7 mouse cellular contexts compared by ENCODE assay signal in the genomic region with DNA sequence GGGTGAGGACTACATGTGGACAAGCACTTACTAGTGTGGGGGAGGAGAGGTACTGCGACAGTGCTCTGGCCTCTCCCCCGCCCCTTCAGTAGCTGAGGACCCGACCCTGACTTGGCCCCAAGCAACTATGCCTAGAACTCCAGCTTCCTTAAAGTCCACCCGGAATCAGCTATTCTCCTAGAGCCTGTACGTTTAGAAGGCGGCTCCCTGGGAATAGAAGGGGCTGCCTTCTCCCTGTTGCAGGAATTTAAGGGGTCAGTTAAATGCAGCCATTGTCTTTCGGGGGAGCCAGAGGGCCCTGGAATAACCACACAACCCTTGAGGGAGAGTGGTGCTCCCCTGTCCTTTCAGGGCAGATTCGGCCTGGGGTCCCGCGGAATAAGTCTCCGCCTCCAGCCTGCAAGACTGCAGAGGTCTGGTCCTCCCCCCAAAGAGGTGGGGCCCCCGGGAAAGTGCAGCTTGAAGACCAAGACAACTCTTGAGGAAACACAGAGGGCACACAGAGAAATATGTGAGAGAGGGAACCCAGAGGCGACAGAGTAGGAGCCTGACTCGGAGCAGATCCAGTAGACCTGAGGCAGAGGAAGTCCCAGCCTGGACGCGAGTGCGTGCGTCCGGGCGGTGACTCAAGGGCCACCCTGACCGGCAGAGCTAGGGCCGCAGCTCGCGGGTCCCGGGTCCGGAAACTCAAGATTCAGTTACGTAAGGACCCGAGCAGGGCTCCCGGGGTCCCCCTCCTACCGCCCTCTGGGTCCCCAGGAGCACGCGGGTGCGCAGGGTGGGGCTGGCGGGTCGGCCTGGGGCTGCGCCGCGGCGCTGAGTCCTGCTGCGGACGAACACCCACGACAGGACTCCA. TPM values are rescaled to one million over a fixed set of nuclear protein-coding genes. Genes with fewer than 3 reads are reported as not detected.
DNase-seq lines count a peak whose midpoint lies in the region; ATAC-seq and TF ChIP-seq lines count a peak whose summit lies in the region.

Gene Gm10300 (plus strand): TSS at position 621 of the 856 bp plus-strand sequence.

- DNase-seq in G1E (ENCODE audit: low spot score), result peak; percentile 48
- peak; percentile 57 for DNase-seq in hindbrain, embryonic 10.5 days (ENCODE audit: low spot score)
- peak; percentile 95 for DNase-seq in midbrain, embryonic 11.5 days (ENCODE audit: low spot score, missing footprints)

- no peaks in the 10 kb centered on the region for H3K27me3 ChIP-seq in G1E (ENCODE audit: insufficient read depth, low read length)
- H3K27me3 ChIP-seq in forebrain, embryonic 16.5 days (replicated peaks; ENCODE audit: control insufficient read depth, insufficient read depth, low read length), result peaks cover 35% of the 10 kb centered on the region
- H3K27me3 ChIP-seq in hindbrain, embryonic 10.5 days (ENCODE audit: insufficient read depth, poor library complexity, severe bottlenecking), result peaks cover 59% of the 10 kb centered on the region
- peaks cover 21% of the 10 kb centered on the region for H3K27me3 ChIP-seq in limb, embryonic 12.5 days
- H3K27me3 ChIP-seq in midbrain, embryonic 11.5 days (ENCODE audit: control insufficient read depth, insufficient read depth, low read length), result peaks cover 17% of the 10 kb centered on the region
- no peaks in the 10 kb centered on the region for H3K27me3 ChIP-seq in stomach, embryonic 16.5 days (ENCODE audit: control insufficient read depth, insufficient read depth, low read length)

- TF ChIP-seq POLR2A in bone marrow macrophage, adult 2 months (IDR thresholded peaks at IDR 0.05; ENCODE audit: borderline replicate concordance, low read depth, low read length), result no peak; the same call in 1 of the 2 replicates

- H3K36me3 ChIP-seq in G1E (replicated peaks), result peaks cover 44% of the 10 kb centered on the region
- H3K36me3 ChIP-seq in forebrain, embryonic 16.5 days (ENCODE audit: control insufficient read depth, insufficient read depth), result no peaks in the 10 kb centered on the region
- H3K36me3 ChIP-seq in hindbrain, embryonic 10.5 days, result no peaks in the 10 kb centered on the region
- H3K36me3 ChIP-seq in limb, embryonic 12.5 days, result no peaks in the 10 kb centered on the region
- H3K36me3 ChIP-seq in midbrain, embryonic 11.5 days (ENCODE audit: control insufficient read depth, insufficient read depth, low read length), result no peaks in the 10 kb centered on the region
- no peaks in the 10 kb centered on the region for H3K36me3 ChIP-seq in stomach, embryonic 16.5 days (ENCODE audit: control insufficient read depth, insufficient read depth, low read length)

- H3K9me3 ChIP-seq in G1E (replicated peaks), result no peaks in the 10 kb centered on the region
- H3K9me3 ChIP-seq in forebrain, embryonic 16.5 days (ENCODE audit: control insufficient read depth, low read length), result no peaks in the 10 kb centered on the region
- H3K9me3 ChIP-seq in hindbrain, embryonic 10.5 days, result no peaks in the 10 kb centered on the region
- no peaks in the 10 kb centered on the region for H3K9me3 ChIP-seq in limb, embryonic 12.5 days
- H3K9me3 ChIP-seq in midbrain, embryonic 11.5 days (ENCODE audit: control insufficient read depth, low read length), result no peaks in the 10 kb centered on the region
- no peaks in the 10 kb centered on the region for H3K9me3 ChIP-seq in stomach, embryonic 16.5 days (replicated peaks; ENCODE audit: control insufficient read depth, low read length)

- H3K9ac ChIP-seq in forebrain, embryonic 16.5 days (replicated peaks; ENCODE audit: low read depth, low read length), result peak within 1 kb of the TSS; percentile 43
- H3K9ac ChIP-seq in limb, embryonic 12.5 days (replicated peaks), result peak within 1 kb of the TSS; percentile 71
- peak within 1 kb of the TSS; percentile 69 for H3K9ac ChIP-seq in midbrain, embryonic 11.5 days (ENCODE audit: low read length)
- H3K9ac ChIP-seq in stomach, embryonic 16.5 days (ENCODE audit: low read length), result peak within 1 kb of the TSS; percentile 87

- under 1% methylated on average over 37 of the region's 42 CpGs for WGBS in forebrain, embryonic 16.5 days
- under 1% methylated on average over 42 of the region's 42 CpGs for WGBS in hindbrain, embryonic 10.5 days
- WGBS in limb, embryonic 12.5 days, result under 1% methylated on average over 42 of the region's 42 CpGs
- 0% methylated on average over 42 of the region's 42 CpGs for WGBS in midbrain, embryonic 11.5 days
- under 1% methylated on average over 42 of the region's 42 CpGs for WGBS in stomach, embryonic 16.5 days

- H3K4me3 ChIP-seq in G1E (ENCODE audit: low read depth, low read length), result peak within 1 kb of the TSS; percentile 93
- peak within 1 kb of the TSS; percentile 93 for H3K4me3 ChIP-seq in bone marrow macrophage, adult 2 months (ENCODE audit: insufficient read depth, low read length)
- peak within 1 kb of the TSS; percentile 59 for H3K4me3 ChIP-seq in forebrain, embryonic 16.5 days (replicated peaks; ENCODE audit: low read length)
- H3K4me3 ChIP-seq in hindbrain, embryonic 10.5 days, result peak within 1 kb of the TSS; percentile 70
- H3K4me3 ChIP-seq in limb, embryonic 12.5 days (replicated peaks), result peak within 1 kb of the TSS; percentile 76
- peak within 1 kb of the TSS; percentile 72 for H3K4me3 ChIP-seq in midbrain, embryonic 11.5 days (ENCODE audit: low read depth, low read length)
- H3K4me3 ChIP-seq in stomach, embryonic 16.5 days (replicated peaks; ENCODE audit: low read length), result peak within 1 kb of the TSS; percentile 78

- peak within 1 kb of the TSS; percentile 82 for H3K27ac ChIP-seq in bone marrow macrophage, adult 2 months (ENCODE audit: insufficient read depth, low read depth, low read length)
- H3K27ac ChIP-seq in forebrain, embryonic 16.5 days (ENCODE audit: low read length), result no peak within 1 kb of the TSS
- peak within 1 kb of the TSS; percentile 84 for H3K27ac ChIP-seq in hindbrain, embryonic 10.5 days
- peak within 1 kb of the TSS; percentile 56; the same call in 1 of the 2 replicates for H3K27ac ChIP-seq in limb, embryonic 12.5 days
- H3K27ac ChIP-seq in midbrain, embryonic 11.5 days (ENCODE audit: low read depth, low read length), result no peak within 1 kb of the TSS
- H3K27ac ChIP-seq in stomach, embryonic 16.5 days (ENCODE audit: low read length), result peak within 1 kb of the TSS; percentile 87

- no peak for ATAC-seq in G1E (ENCODE audit: extremely low read depth, insufficient number of reproducible peaks, low FRiP score, poor library complexity, severe bottlenecking)
- ATAC-seq in forebrain, embryonic 16.5 days, result peak; percentile 33; the same call in 1 of the 2 replicates
- ATAC-seq in limb, embryonic 12.5 days (ENCODE audit: insufficient number of reproducible peaks, insufficient read depth, low FRiP score, low TSS enrichment, low read depth), result 0 out of 2 replicates have a peak, but pooled peaks have one; percentile 26
- peak; percentile 38 for ATAC-seq in midbrain, embryonic 11.5 days (ENCODE audit: low FRiP score)
- ATAC-seq in stomach, embryonic 16.5 days (ENCODE audit: insufficient read depth, low FRiP score), result peak; percentile 15; the same call in 1 of the 2 replicates

- H3K4me2 ChIP-seq in forebrain, embryonic 16.5 days (ENCODE audit: low read length), result peak within 1 kb of the TSS; percentile 92
- H3K4me2 ChIP-seq in limb, embryonic 12.5 days, result peak within 1 kb of the TSS; percentile 96
- peak within 1 kb of the TSS; percentile 100 for H3K4me2 ChIP-seq in midbrain, embryonic 11.5 days
- peak within 1 kb of the TSS; percentile 94 for H3K4me2 ChIP-seq in stomach, embryonic 16.5 days (ENCODE audit: low read depth, low read length)

- H3K4me1 ChIP-seq in G1E (ENCODE audit: insufficient read depth, low read depth, low read length), result peaks cover 80% of the 10 kb centered on the region
- peaks cover 41% of the 10 kb centered on the region for H3K4me1 ChIP-seq in bone marrow macrophage, adult 2 months (ENCODE audit: control insufficient read depth, insufficient read depth, low read length)
- H3K4me1 ChIP-seq in forebrain, embryonic 16.5 days (replicated peaks; ENCODE audit: control insufficient read depth, insufficient read depth, low read length), result peaks cover 16% of the 10 kb centered on the region
- H3K4me1 ChIP-seq in hindbrain, embryonic 10.5 days (replicated peaks), result peaks cover 52% of the 10 kb centered on the region
- peaks cover 21% of the 10 kb centered on the region for H3K4me1 ChIP-seq in limb, embryonic 12.5 days (replicated peaks)
- H3K4me1 ChIP-seq in midbrain, embryonic 11.5 days (ENCODE audit: control insufficient read depth, insufficient read depth, low read length), result peaks cover 18% of the 10 kb centered on the region
- H3K4me1 ChIP-seq in stomach, embryonic 16.5 days (ENCODE audit: control insufficient read depth, insufficient read depth, low read length), result peaks cover 22% of the 10 kb centered on the region; the same call in 1 of the 2 replicates

- TF ChIP-seq CTCF in G1E (IDR thresholded peaks at IDR 0.05; ENCODE audit: low read depth, low read length), result no peak
- TF ChIP-seq CTCF in bone marrow macrophage, adult 2 months (IDR thresholded peaks at IDR 0.05; ENCODE audit: low read depth, low read length), result no peak

RNA-seq across cellular contexts. Expression of gene Gm10300, which starts in this region (rescaled TPM):
- total RNA-seq in G1E (2014; fragmentation: Nextera tagmentation) (0.63 and 1.2 TPM in 2 replicates), G1E (2017) (0.16 and 0.46 TPM in 2 replicates)
- polyA plus RNA-seq in G1E (2012), result 0.26 and 0.28 TPM in 2 replicates
- 0.24 TPM in 1 of 2 replicates, not detected in the other for polyA plus RNA-seq in bone marrow macrophage, adult 2 months (2012; ENCODE audit: insufficient read depth, insufficient read length, missing spikeins)
- not detected in 2 replicates for polyA plus RNA-seq in forebrain, embryonic 16.5 days (2015; fragmentation: Nextera tagmentation; extraction: Ambion mirVana)
- 0.14 TPM in 1 of 2 replicates, not detected in the other for polyA plus RNA-seq in hindbrain, embryonic 10.5 days (2016; fragmentation: Nextera tagmentation; extraction: Ambion mirVana)
- polyA plus RNA-seq in limb, embryonic 12.5 days (2016; fragmentation: Nextera tagmentation; extraction: Ambion mirVana), result 0.23 TPM in 1 of 2 replicates, not detected in the other
- polyA plus RNA-seq in midbrain, embryonic 11.5 days (2014; fragmentation: Nextera tagmentation; extraction: Ambion mirVana), result 0.07 TPM in 1 of 2 replicates, not detected in the other
- polyA plus RNA-seq in stomach, embryonic 16.5 days (2015; fragmentation: Nextera tagmentation; extraction: Ambion mirVana), result 0.05 TPM in 1 of 2 replicates, not detected in the other

Comparison
In these comparisons a context has a peak if more than half of its experiments do, and no peak if none do; other contexts are left out.
1. Peak in ATAC-seq, H3K4me3 ChIP-seq, H3K9ac ChIP-seq and H3K4me2 ChIP-seq in forebrain, embryonic 16.5 days; RNA of the gene not detected or under 1 TPM.
2. Peak in DNase-seq, H3K4me3 ChIP-seq and H3K27ac ChIP-seq in hindbrain, embryonic 10.5 days; RNA of the gene not detected or under 1 TPM.
3. Peak in ATAC-seq, H3K4me3 ChIP-seq, H3K27ac ChIP-seq, H3K9ac ChIP-seq and H3K4me2 ChIP-seq in limb, embryonic 12.5 days; RNA of the gene not detected or under 1 TPM.
4. Peak in DNase-seq, ATAC-seq, H3K4me3 ChIP-seq, H3K9ac ChIP-seq and H3K4me2 ChIP-seq in midbrain, embryonic 11.5 days; RNA of the gene not detected or under 1 TPM.
5. Peak in ATAC-seq, H3K4me3 ChIP-seq, H3K27ac ChIP-seq, H3K9ac ChIP-seq and H3K4me2 ChIP-seq in stomach, embryonic 16.5 days; RNA of the gene not detected or under 1 TPM.